Mouse (Mus musculus) liver, embryonic 18 days (tissue): ENCODE measurements around the gene Psmg4. TPM values are rescaled to one million over a fixed set of nuclear protein-coding genes. Genes with fewer than 3 reads are reported as not detected.

ENCODE experiments used
- polyA plus RNA-seq: library from polyadenylated mRNA; depleted of rRNA; stranded (reverse); fragments of >200 nt; gene quantifications from 2 replicates; pipeline ENCODE4 v1.2.3, GENCODE M21; 2012; rRNA removed

The Psmg4 gene
- 43.7 and 48.8 TPM in 2 replicates for polyA plus RNA-seq

DNA sequence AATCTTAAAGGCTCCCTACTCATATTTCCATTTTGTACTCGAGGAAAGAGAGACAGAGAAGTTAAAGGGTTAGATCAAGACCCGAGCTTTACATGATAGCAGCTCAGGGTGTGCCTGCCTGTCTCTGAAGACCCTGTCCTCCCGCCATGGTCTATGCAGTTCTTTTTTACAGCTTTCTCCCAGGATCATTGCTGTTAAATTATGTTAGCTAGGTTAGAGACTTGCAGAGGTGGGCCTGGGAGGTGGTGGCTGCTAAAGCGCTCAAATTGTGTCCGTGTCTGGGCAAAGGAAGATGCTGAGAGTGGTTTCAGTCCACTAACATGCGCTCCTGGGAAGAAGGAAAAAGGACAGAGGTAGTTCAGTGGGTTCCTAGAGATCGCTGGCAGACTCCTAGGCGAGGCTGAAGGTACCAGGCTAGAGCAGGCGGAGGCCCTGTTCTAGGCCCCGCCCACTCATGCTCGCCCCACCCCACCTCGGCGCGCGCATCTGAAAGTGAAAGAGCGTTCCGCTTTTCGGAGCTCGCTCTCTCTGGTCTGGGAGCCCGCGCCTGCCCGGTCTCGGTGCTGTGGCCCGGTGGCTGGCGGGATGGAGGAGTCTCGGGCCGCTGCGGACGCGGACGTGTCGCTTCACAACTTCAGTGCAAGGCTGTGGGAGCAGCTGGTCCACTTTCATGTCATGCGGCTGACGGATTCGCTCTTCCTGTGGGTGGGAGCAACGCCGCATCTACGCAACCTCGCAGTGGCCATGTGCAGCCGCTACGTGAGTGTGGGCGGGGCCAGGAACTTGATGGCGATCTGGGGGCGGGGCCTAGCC, at the start of gene Psmg4:
Gene Psmg4 (plus strand): TSS at position 474 of the 813 bp plus-strand sequence.

DNA sequence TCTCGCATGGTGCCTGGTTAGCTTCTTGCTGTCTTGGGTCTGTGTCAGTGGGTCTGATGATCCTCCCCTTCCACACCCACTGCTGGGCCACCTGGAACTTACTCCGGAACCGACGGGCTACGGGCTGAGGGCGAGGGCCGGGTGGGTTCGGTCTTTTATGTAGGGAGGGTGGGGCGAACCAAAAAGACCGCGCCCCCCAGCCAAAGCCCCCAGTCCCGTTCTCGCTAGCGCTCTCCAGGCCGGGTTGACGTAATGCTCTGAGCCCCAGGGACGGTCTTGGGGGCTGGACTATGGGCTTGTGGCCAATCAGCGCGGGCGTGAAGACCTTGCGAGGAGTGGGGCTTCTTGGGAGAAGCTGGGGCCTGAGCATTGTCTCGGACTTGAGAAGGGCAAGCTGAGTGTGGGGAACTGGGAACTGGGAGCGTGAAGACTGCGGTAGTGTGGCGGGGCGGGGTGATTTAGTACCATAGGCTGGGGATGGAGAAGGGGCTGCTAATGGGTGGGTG, 32.5 kb upstream of the Psmg4 start, which contains the start of gene Tubb2b:
Gene Tubb2b (minus strand): TSS at position 241 of the 506 bp plus-strand sequence.

Other genes with a start within 250 kb of the Psmg4 start
- 12.8 and 16.6 TPM in 2 replicates for gene Nqo2, start 198.3 kb upstream of the Psmg4 start, polyA plus RNA-seq
- gene Ripk1, start 160.6 kb upstream of the Psmg4 start, polyA plus RNA-seq: 6.2 and 6.8 TPM in 2 replicates
- gene Serpinb6a, start 160.2 kb upstream of the Psmg4 start, polyA plus RNA-seq: 18.9 and 21.6 TPM in 2 replicates
- gene Bphl, start 125.4 kb upstream of the Psmg4 start, polyA plus RNA-seq: 74.2 and 85.9 TPM in 2 replicates
- gene Tubb2a, start 85.0 kb upstream of the Psmg4 start, polyA plus RNA-seq: 266 and 379 TPM in 2 replicates
- gene Tubb2b, start 32.5 kb upstream of the Psmg4 start, polyA plus RNA-seq: 2.9 and 3.5 TPM in 2 replicates
- 23.9 and 27.5 TPM in 2 replicates for gene Slc22a23, start 182.2 kb downstream of the Psmg4 start, polyA plus RNA-seq